Mouse (Mus musculus): ENCODE data around the gene Dcaf6. TPM values are rescaled to one million over a fixed set of nuclear protein-coding genes. Genes with fewer than 3 reads are reported as not detected.

Gene Dcaf6
- polyA plus RNA-seq, 1 experiment = 10.4 TPM

- Histone ChIP-seq H3K4me3 (ENCODE audit: extremely low read depth, insufficient read depth, insufficient read length) (no peak within 1 kb of the TSS), H3K27ac (ENCODE audit: insufficient read depth, low read length) (no peak within 1 kb of the TSS), H3K4me1 (ENCODE audit: control insufficient read depth, insufficient read depth, insufficient read length) (no peaks in the 10 kb centered on the region), H3K27me3 (ENCODE audit: control insufficient read depth, insufficient read depth, low read length) (no peaks in the 10 kb centered on the region; the same call in 1 of the 2 replicates), H3K36me3 (ENCODE audit: control insufficient read depth, insufficient read depth, low read length) (peaks cover 7% of the 10 kb centered on the region)
- WGBS = 89% methylated on average over 8 of the region's 8 CpGs
- DNase-seq (ENCODE audit: low read depth in 1 of 2, low spot score in 2 of 2) = no peak
- TF ChIP-seq POLR2A (IDR thresholded peaks at IDR 0.05; ENCODE audit: low read depth, low read length) (no peak), CTCF (IDR thresholded peaks at IDR 0.05; ENCODE audit: extremely low read depth, insufficient read depth, insufficient read length, insufficient replicate concordance) (no peak)
These were observed 24.5 kb upstream of the Dcaf6 start, which contains the start of gene Adcy10 for GRCm38 (mm10) chr1:165484688-165485233. TSS of gene Adcy10 (plus strand) at chr1:165485183.

GRCm38 (mm10) chr1:165471490-165471889 lies 11.2 kb upstream of the Dcaf6 start:
- no peak for TF ChIP-seq CTCF (IDR thresholded peaks at IDR 0.05; ENCODE audit: extremely low read depth, insufficient read depth, insufficient read length, insufficient replicate concordance)
- no peak for TF ChIP-seq POLR2A (IDR thresholded peaks at IDR 0.05; ENCODE audit: low read depth, low read length)
- peaks cover 4% of the 10 kb centered on the region for H3K4me1 ChIP-seq (ENCODE audit: control insufficient read depth, insufficient read depth, insufficient read length)
- no peak overlapping the region for H3K4me3 ChIP-seq (ENCODE audit: extremely low read depth, insufficient read depth, insufficient read length)
- no peak for DNase-seq (ENCODE audit: low read depth in 1 of 2, low spot score in 2 of 2)
- 33% methylated on average over 1 of the region's 1 CpGs for WGBS
- no peaks in the 10 kb centered on the region for H3K36me3 ChIP-seq (ENCODE audit: control insufficient read depth, insufficient read depth, low read length)
- H3K27me3 ChIP-seq (ENCODE audit: control insufficient read depth, insufficient read depth, low read length) = no peaks in the 10 kb centered on the region
- H3K27ac ChIP-seq (ENCODE audit: insufficient read depth, low read length) = no peak overlapping the region

- no peak overlapping the region for H3K27ac ChIP-seq (ENCODE audit: insufficient read depth, low read length)
- H3K36me3 ChIP-seq (ENCODE audit: control insufficient read depth, insufficient read depth, low read length) = no peaks in the 10 kb centered on the region
- H3K27me3 ChIP-seq (ENCODE audit: control insufficient read depth, insufficient read depth, low read length) = no peaks in the 10 kb centered on the region
- peaks cover 4% of the 10 kb centered on the region for H3K4me1 ChIP-seq (ENCODE audit: control insufficient read depth, insufficient read depth, insufficient read length)
- no peak for TF ChIP-seq CTCF (IDR thresholded peaks at IDR 0.05; ENCODE audit: extremely low read depth, insufficient read depth, insufficient read length, insufficient replicate concordance)
- no peak for TF ChIP-seq POLR2A (IDR thresholded peaks at IDR 0.05; ENCODE audit: low read depth, low read length)
- no peak overlapping the region for H3K4me3 ChIP-seq (ENCODE audit: extremely low read depth, insufficient read depth, insufficient read length)
- DNase-seq (ENCODE audit: low read depth in 1 of 2, low spot score in 2 of 2) = no peak
These were observed 9.4 kb upstream of the Dcaf6 start for GRCm38 (mm10) chr1:165469717-165470116.

- no peak for DNase-seq (ENCODE audit: low read depth in 1 of 2, low spot score in 2 of 2)
- Histone ChIP-seq H3K4me3 (ENCODE audit: extremely low read depth, insufficient read depth, insufficient read length) (no peak overlapping the region), H3K27me3 (ENCODE audit: control insufficient read depth, insufficient read depth, low read length) (no peaks in the 10 kb centered on the region), H3K36me3 (ENCODE audit: control insufficient read depth, insufficient read depth, low read length) (no peaks in the 10 kb centered on the region), H3K27ac (ENCODE audit: insufficient read depth, low read length) (no peak overlapping the region), H3K4me1 (ENCODE audit: control insufficient read depth, insufficient read depth, insufficient read length) (peaks cover 4% of the 10 kb centered on the region)
- no peak for TF ChIP-seq POLR2A (IDR thresholded peaks at IDR 0.05; ENCODE audit: low read depth, low read length)
- TF ChIP-seq CTCF (IDR thresholded peaks at IDR 0.05; ENCODE audit: extremely low read depth, insufficient read depth, insufficient read length, insufficient replicate concordance) = no peak
These were observed 8.7 kb upstream of the Dcaf6 start for GRCm38 (mm10) chr1:165468971-165469370.

GRCm38 (mm10) chr1:165464574-165464973 lies 4.3 kb upstream of the Dcaf6 start:
- H3K4me1 ChIP-seq (ENCODE audit: control insufficient read depth, insufficient read depth, insufficient read length) = no peaks in the 10 kb centered on the region; the same call in 1 of the 2 replicates
- TF ChIP-seq POLR2A (IDR thresholded peaks at IDR 0.05; ENCODE audit: low read depth, low read length) (no peak), CTCF (IDR thresholded peaks at IDR 0.05; ENCODE audit: extremely low read depth, insufficient read depth, insufficient read length, insufficient replicate concordance) (no peak)
- no peaks in the 10 kb centered on the region for H3K27me3 ChIP-seq (ENCODE audit: control insufficient read depth, insufficient read depth, low read length)
- no peak overlapping the region for H3K4me3 ChIP-seq (ENCODE audit: extremely low read depth, insufficient read depth, insufficient read length)
- WGBS = 91% methylated on average over 3 of the region's 3 CpGs
- DNase-seq (ENCODE audit: low read depth in 1 of 2, low spot score in 2 of 2) = no peak
- H3K36me3 ChIP-seq (ENCODE audit: control insufficient read depth, insufficient read depth, low read length) = no peaks in the 10 kb centered on the region
- no peak overlapping the region for H3K27ac ChIP-seq (ENCODE audit: insufficient read depth, low read length)

- no peaks in the 10 kb centered on the region for H3K36me3 ChIP-seq (ENCODE audit: control insufficient read depth, insufficient read depth, low read length)
- H3K4me3 ChIP-seq (ENCODE audit: extremely low read depth, insufficient read depth, insufficient read length) = no peak overlapping the region
- no peak for TF ChIP-seq CTCF (IDR thresholded peaks at IDR 0.05; ENCODE audit: extremely low read depth, insufficient read depth, insufficient read length, insufficient replicate concordance)
- TF ChIP-seq POLR2A (IDR thresholded peaks at IDR 0.05; ENCODE audit: low read depth, low read length) = no peak
- H3K27me3 ChIP-seq (ENCODE audit: control insufficient read depth, insufficient read depth, low read length) = no peaks in the 10 kb centered on the region
- 88% methylated on average over 1 of the region's 1 CpGs for WGBS
- H3K4me1 ChIP-seq (ENCODE audit: control insufficient read depth, insufficient read depth, insufficient read length) = no peaks in the 10 kb centered on the region; the same call in 1 of the 2 replicates
- DNase-seq (ENCODE audit: low read depth in 1 of 2, low spot score in 2 of 2) = no peak
- no peak overlapping the region for H3K27ac ChIP-seq (ENCODE audit: insufficient read depth, low read length)
These were observed 2.6 kb upstream of the Dcaf6 start for GRCm38 (mm10) chr1:165462861-165463260.

GRCm38 (mm10) chr1:165461681-165462080 lies 1.4 kb upstream of the Dcaf6 start:
- no peaks in the 10 kb centered on the region for H3K4me1 ChIP-seq (ENCODE audit: control insufficient read depth, insufficient read depth, insufficient read length)
- peak overlapping the region; percentile 71 for H3K4me3 ChIP-seq (ENCODE audit: extremely low read depth, insufficient read depth, insufficient read length)
- no peaks in the 10 kb centered on the region for H3K27me3 ChIP-seq (ENCODE audit: control insufficient read depth, insufficient read depth, low read length)
- H3K27ac ChIP-seq (ENCODE audit: insufficient read depth, low read length) = peak overlapping the region; percentile 91
- WGBS = 3% methylated on average over 9 of the region's 9 CpGs
- no peak for TF ChIP-seq CTCF (IDR thresholded peaks at IDR 0.05; ENCODE audit: extremely low read depth, insufficient read depth, insufficient read length, insufficient replicate concordance)
- TF ChIP-seq POLR2A (IDR thresholded peaks at IDR 0.05; ENCODE audit: low read depth, low read length) = no peak
- DNase-seq (ENCODE audit: low read depth in 1 of 2, low spot score in 2 of 2) = peak; percentile 4 to 18
- no peaks in the 10 kb centered on the region for H3K36me3 ChIP-seq (ENCODE audit: control insufficient read depth, insufficient read depth, low read length)

Measured in spleen, adult 2 months (tissue).